In genomic region chr2:60124648-60125048, GRCm38 (mm10) we compare ENCODE assay signal across 8 mouse cellular contexts.
A peak's percentile ranks its signal among the peaks of the same experiment; 100 is the strongest.
DNase-seq lines count a peak whose midpoint lies in the region; ATAC-seq and TF ChIP-seq lines count a peak whose summit lies in the region.

No protein-coding gene starts in this region.

- H3K4me1 ChIP-seq in ES-Bruce4 (ENCODE audit: control insufficient read depth, insufficient read depth, low read length), result no peaks in the 10 kb centered on the region
- H3K4me1 ChIP-seq in forebrain, embryonic 16.5 days (replicated peaks; ENCODE audit: control insufficient read depth, insufficient read depth, low read length), result peaks cover 18% of the 10 kb centered on the region
- H3K4me1 ChIP-seq in hindbrain, embryonic 10.5 days (replicated peaks), result peaks cover 52% of the 10 kb centered on the region

- peak; percentile 68 for ATAC-seq in forebrain, embryonic 16.5 days

- no peaks in the 10 kb centered on the region for H3K9me3 ChIP-seq in ES-Bruce4 (replicated peaks; ENCODE audit: control insufficient read depth, insufficient read depth, low read length, poor library complexity, severe bottlenecking)
- no peaks in the 10 kb centered on the region for H3K9me3 ChIP-seq in forebrain, embryonic 16.5 days (ENCODE audit: control insufficient read depth, low read length)
- no peaks in the 10 kb centered on the region for H3K9me3 ChIP-seq in hindbrain, embryonic 10.5 days

- H3K27ac ChIP-seq in ES-Bruce4 (ENCODE audit: insufficient read depth, low read length), result peak overlapping the region; percentile 2; the same call in 1 of the 2 replicates
- H3K27ac ChIP-seq in forebrain, embryonic 16.5 days (ENCODE audit: low read length), result peak overlapping the region; percentile 98
- H3K27ac ChIP-seq in hindbrain, embryonic 10.5 days, result peak overlapping the region; percentile 100

- TF ChIP-seq EP300 in ES-Bruce4 (IDR thresholded peaks at IDR 0.05; ENCODE audit: insufficient read depth, low read depth, low read length), result no peak

- H3K36me3 ChIP-seq in ES-Bruce4 (ENCODE audit: control insufficient read depth, insufficient read depth, low read length, poor library complexity, severe bottlenecking), result no peaks in the 10 kb centered on the region
- H3K36me3 ChIP-seq in forebrain, embryonic 16.5 days (ENCODE audit: control insufficient read depth, insufficient read depth), result no peaks in the 10 kb centered on the region
- no peaks in the 10 kb centered on the region for H3K36me3 ChIP-seq in hindbrain, embryonic 10.5 days

- H3K4me2 ChIP-seq in forebrain, embryonic 16.5 days (ENCODE audit: low read length), result peak overlapping the region; percentile 45

- H3K27me3 ChIP-seq in ES-Bruce4 (ENCODE audit: control insufficient read depth, insufficient read depth, low read length, poor library complexity, severe bottlenecking), result no peaks in the 10 kb centered on the region
- H3K27me3 ChIP-seq in forebrain, embryonic 16.5 days (replicated peaks; ENCODE audit: control insufficient read depth, insufficient read depth, low read length), result no peaks in the 10 kb centered on the region
- no peaks in the 10 kb centered on the region for H3K27me3 ChIP-seq in hindbrain, embryonic 10.5 days (ENCODE audit: insufficient read depth, poor library complexity, severe bottlenecking)

- peak overlapping the region; percentile 99 for H3K9ac ChIP-seq in ES-Bruce4 (ENCODE audit: low read depth, poor library complexity, severe bottlenecking)
- peak overlapping the region; percentile 97 for H3K9ac ChIP-seq in forebrain, embryonic 16.5 days (replicated peaks; ENCODE audit: low read depth, low read length)

- WGBS in forebrain, embryonic 16.5 days, result under 1% methylated on average over 16 of the region's 47 CpGs
- 3% methylated on average over 44 of the region's 47 CpGs for WGBS in hindbrain, embryonic 10.5 days

- no peak for TF ChIP-seq POLR2A in ES-Bruce4 (IDR thresholded peaks at IDR 0.05; ENCODE audit: insufficient read depth, low read length)

- TF ChIP-seq CTCF in ES-Bruce4 (IDR thresholded peaks at IDR 0.05; ENCODE audit: low read depth, low read length), result no peak

- DNase-seq in brain, adult 2 months (ENCODE audit: low read depth, low spot score), result peak; percentile 60
- peak; percentile 74 for DNase-seq in hindbrain, embryonic 10.5 days (ENCODE audit: low spot score)
- peak; percentile 40 to 51 for DNase-seq in layer of hippocampus, postnatal 25 days (ENCODE audit: extremely low spot score in 1 of 2, low spot score in 1 of 2)
- peak; percentile 68 for DNase-seq in lung, postnatal 14 days
- DNase-seq in ovary, postnatal 36 days (ENCODE audit: low spot score), result peak; percentile 70
- peak; percentile 58 to 61 for DNase-seq in thymus, postnatal 36 days

- peak overlapping the region; percentile 60 for H3K4me3 ChIP-seq in ES-Bruce4 (ENCODE audit: low read depth, low read length)
- peak overlapping the region; percentile 91 for H3K4me3 ChIP-seq in forebrain, embryonic 16.5 days (replicated peaks; ENCODE audit: low read length)
- peak overlapping the region; percentile 94 for H3K4me3 ChIP-seq in hindbrain, embryonic 10.5 days

Comparison
In these comparisons a context has a peak if more than half of its experiments do, and no peak if none do; other contexts are left out.
1. Peak in every context shown above with its lines: DNase-seq, ATAC-seq, H3K4me3 ChIP-seq and H3K27ac ChIP-seq.
2. H3K27ac ChIP-seq: peak in every context shown above with its lines; median percentile 100 in hindbrain, embryonic 10.5 days; 98 in forebrain, embryonic 16.5 days; 2 in ES-Bruce4.